Mouse (Mus musculus): ENCODE data around the gene Dynlt1f.
"Not testable (repeated sequence)": the region's sequence is repeated elsewhere in the genome, so short reads cannot be mapped to it uniquely, and the experiment has no call there.

Gene Dynlt1f

GRCm38 (mm10) chr17:6655567-6656281, at the start of gene Dynlt1f:
Gene Dynlt1f, minus strand, starts transcription at chr17:6655900.
- DNase-seq = peak; percentile 85

- peak; percentile 60 for DNase-seq
Observed at GRCm38 (mm10) chr17:6703381-6704270, 47.9 kb upstream of the Dynlt1f start.

DNA sequence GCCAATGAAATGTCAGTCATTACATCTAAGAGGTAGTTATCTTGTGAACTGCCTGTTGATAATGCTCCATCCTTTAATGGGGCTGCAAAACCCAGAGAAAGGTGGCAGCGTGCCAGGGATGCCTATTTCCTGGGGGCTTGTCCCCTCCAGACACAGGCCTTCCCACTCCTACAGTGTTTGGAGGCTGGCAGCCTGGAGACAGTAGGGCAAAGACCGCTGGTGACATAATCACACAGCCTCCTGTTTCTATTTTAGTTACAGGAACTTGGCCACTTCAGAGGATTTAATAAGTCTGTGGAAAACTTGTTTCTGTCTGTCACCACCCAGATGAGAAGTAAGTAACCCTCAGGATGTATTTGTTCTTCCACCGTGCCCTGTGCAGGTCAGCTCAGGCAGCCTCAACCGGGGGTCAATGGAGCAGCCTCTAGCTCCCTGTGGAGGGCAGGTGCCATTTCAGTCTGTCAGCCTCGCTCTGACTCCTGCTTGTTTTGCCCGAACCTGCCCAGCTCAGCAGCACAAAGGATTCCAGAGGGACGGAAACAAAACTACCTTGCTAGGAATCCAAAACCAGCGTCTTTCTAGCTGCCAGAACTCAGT, 47.0 kb upstream of the Dynlt1f start:
- peak; percentile 32 for DNase-seq

GRCm38 (mm10) chr17:6700077-6700476, 44.4 kb upstream of the Dynlt1f start:
- not testable (repeated sequence) for DNase-seq

DNA sequence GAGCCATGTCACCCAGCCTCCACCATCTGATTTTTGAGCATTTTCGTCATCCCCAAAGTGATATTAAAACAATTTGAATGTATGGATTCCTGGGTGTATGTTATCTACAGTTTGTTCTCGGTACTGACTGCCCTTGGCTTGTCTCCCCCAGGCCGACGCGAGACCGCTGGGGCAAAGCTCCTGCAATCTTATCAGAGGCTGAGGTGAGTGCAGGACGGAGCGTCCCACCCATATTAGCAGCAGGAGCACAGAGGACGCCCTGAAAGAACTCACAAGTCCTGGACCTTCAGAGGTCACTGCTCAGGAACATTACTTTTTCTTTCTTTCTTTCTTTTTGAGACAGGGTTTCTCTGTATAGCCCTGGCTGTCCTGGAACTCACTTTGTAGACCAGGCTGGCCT, 43.8 kb upstream of the Dynlt1f start:
- DNase-seq = not testable (repeated sequence)

GRCm38 (mm10) chr17:6697224-6697775, 41.6 kb upstream of the Dynlt1f start:
- peak; percentile 71 for DNase-seq

DNA sequence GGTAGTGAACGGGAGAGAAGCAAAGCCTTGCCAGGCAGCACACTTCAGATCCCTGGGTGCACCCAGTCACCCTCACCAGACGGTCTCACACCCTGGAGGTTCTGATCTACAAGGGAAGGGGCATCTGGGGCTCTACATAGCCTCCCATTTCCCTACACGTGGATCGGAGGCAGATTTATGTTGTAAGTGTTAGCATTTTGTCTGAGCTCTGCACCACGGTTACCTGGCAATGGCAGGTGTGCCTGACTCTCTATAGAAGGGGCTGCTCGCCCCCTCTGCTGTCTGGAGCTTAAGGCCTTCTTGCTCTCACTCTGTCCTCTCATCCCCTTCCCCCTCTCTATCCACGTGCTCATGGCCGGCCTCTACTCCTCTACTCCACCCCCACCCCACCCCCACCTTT, 40.8 kb upstream of the Dynlt1f start:
- not testable (repeated sequence) for DNase-seq

GRCm38 (mm10) chr17:6695712-6696111, 40.0 kb upstream of the Dynlt1f start:
- DNase-seq = not testable (repeated sequence)

GRCm38 (mm10) chr17:6691596-6691995, 35.9 kb upstream of the Dynlt1f start:
- DNase-seq = peak; percentile 95

- not testable (repeated sequence) for DNase-seq
Observed at GRCm38 (mm10) chr17:6689344-6689743, 33.6 kb upstream of the Dynlt1f start.

GRCm38 (mm10) chr17:6686299-6686971, 30.7 kb upstream of the Dynlt1f start:
- not testable (repeated sequence) for DNase-seq

- DNase-seq = not testable (repeated sequence)
Observed at GRCm38 (mm10) chr17:6685288-6685818, 29.7 kb upstream of the Dynlt1f start.

DNA sequence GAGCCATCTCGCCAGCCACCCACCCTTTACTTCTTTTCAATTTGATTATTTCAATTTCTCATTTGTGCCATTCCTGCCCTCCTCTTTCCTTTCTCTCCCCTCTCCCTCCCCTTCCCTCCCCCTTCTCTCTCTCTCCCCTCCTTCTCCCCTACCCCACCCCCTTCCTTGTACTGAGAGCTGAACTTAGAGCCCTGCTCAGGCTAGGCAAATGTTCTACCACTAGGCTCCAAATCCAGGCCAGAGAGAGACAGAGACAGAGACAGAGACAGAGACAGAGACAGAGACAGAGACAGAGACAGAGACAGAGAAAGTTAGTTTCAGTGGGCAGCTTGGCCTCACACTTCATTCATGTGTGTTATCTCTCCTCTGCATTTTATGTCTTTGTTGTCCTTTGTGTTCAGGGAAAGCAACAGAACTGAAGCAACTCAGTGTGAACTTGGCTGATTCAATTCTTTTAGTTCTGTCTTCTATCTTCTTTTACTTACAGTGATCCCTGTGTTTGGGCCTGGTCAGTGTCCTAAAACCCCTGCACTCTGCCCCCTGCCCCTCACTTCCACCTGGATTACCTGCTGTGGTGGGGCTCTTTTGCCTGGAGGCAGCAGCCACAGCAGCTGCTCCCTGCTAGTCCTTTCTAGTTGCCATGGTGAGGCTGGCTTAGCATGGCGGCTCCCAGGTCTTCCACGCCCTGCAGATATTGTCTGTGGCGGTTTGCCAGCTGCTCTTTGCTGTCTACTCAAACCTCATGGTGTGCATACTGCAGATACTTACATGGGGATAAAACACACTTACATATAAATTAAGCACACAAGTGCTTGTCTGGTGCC, 29.0 kb upstream of the Dynlt1f start:
- not testable (repeated sequence) for DNase-seq

DNA sequence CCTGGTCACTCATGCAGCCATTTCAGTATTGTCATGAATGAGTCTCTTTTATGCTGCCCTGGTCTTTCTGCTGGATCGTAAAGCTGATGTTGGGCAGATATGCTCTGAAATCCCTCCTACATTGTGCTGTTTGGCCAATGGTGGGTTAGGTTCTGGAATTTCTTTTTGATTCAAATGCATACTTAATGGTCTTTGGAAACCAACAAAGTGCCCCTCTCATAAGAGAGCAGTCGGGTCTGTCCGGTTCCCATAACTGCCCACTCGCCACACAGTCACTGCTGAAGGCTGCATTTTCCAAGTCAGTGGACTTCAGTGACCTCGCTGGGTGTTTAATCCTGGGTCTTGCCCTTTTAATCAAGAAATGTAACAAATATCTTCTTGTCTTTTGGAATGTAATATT, 28.0 kb upstream of the Dynlt1f start:
- DNase-seq = not testable (repeated sequence)

DNA sequence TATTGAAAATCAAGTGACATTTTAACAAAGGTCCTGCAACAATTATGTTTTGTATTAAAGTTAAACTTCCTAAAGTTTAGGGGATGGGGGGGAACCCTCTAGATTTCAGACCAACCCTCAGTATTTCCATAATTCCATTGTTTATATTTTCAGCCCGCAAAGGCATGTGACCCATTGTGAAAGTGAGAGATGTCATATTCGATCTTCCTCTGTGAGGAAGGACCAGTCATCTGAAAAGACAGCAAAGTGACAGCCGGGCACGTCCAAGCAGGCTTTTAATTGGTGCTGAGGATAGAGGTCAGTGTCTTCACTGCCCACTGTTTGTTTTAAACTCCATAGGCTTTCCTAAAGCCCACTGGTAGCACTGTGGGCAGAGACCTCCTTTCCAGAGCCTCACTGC, 26.0 kb upstream of the Dynlt1f start:
- DNase-seq = not testable (repeated sequence)

DNA sequence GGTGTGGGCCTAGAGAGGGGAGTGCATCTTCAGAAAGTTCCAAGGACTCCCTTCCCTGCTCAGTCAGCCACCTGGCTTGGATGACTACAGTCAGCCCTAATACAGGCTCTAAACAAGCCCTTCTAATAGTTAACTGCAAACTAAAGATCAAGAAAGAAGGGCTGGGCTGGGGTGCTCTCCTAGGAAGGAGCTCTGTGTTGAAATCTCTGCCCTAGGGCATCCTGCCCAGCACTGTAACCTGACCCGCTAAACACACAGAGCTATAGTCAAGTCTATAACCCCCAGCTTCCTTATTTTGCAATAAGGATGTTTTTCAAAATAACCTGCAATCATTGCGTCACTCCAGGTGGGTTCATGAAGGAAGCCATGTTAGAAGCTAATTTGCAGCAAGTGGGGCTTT, 22.4 kb upstream of the Dynlt1f start:
- DNase-seq = peak; percentile 48

DNA sequence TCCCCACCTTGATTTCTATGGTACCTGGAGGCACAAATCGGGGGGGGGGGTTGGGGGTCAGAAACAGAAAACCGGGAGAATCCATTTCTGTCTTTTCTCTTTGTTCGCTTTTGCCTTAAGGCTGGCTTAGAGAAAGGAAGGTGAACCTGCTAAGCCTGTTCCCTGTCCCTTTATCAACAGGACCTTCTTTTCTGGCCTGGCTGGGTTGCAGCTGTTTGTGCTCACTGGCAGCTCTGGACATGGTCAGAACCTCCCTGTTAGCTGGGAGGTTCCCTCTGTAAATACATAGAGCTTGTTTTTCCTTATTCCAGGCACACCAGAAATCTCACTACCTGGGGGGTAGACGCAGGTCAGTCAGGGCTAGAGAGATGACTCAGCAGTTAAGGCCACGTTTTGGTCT, 18.6 kb upstream of the Dynlt1f start:
- DNase-seq = not testable (repeated sequence)

- not testable (repeated sequence) for DNase-seq
Observed at GRCm38 (mm10) chr17:6668522-6668921, 12.8 kb upstream of the Dynlt1f start.

DNA sequence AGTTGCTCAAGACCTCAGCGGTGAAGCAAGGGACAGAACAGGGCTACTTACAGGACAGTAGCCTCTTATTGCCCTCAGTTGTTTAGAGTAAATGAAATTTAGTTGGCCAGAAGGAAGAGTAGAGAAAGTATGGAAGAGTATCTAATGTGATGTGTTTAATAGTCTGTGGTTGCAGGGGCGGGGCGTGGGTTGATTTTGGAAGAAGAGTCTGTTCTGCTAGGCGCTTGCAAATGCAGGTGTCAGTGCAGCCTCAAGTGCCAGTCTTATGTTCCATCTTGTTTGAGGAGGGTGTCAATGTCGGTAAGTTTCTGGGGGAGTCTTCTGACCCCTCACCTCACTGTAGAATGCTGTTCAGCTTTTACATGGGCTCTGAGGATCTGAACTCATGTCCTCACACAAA, 9.7 kb upstream of the Dynlt1f start:
- DNase-seq = not testable (repeated sequence)

DNA sequence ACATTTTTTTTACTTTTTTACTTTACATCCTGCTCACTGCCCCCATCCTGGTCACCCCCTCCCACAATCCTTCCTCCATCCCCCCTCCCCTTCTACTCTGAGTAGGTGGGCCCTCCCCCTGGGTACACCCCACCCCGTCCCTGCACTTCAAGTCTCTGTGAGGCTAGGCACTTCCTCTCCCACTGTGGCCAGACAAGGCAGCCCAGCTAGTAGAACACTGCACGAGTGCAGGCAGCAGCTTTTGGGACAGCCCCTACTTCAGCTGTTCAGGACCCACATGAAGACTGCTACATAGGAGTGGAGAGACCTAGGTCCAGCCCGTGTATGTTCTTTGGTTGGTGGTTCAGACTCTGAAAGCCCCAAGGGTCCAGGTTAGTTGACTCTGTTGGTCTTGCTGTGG, 7.1 kb upstream of the Dynlt1f start:
- not testable (repeated sequence) for DNase-seq

GRCm38 (mm10) chr17:6661093-6661816, 5.6 kb upstream of the Dynlt1f start:
- DNase-seq = peak; percentile 73
